Mouse (Mus musculus) ovary, postnatal 10 days (tissue): Measurements from ENCODE around the gene Rnf43.

ENCODE experiments used
- DNase-seq: peaks from one replicate; pipeline ENCODE4 v3.0.0; 2022; ENCODE audit warnings: low spot score

Rnf43 gene

DNA sequence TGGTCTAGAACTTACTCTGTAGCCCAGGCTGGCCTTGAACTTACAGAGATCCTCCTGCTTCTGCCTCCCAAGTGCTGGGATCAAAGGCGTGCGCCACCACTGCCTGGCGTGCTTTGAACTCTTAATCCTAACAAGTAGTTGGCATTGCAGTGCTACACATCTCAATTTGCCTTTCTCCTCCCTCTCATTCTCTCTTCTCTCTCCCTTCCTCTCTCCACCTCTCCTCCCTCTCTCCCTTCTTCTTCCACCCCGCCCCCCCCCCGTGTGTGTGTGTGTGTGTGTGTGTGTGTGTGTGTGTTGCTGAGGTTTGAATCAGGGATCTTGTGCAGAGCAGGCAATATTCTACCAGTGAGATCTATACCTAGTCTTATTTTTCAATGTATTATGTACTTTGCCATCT lies 84.8 kb downstream of the Rnf43 start:
- DNase-seq = no peak

DNA sequence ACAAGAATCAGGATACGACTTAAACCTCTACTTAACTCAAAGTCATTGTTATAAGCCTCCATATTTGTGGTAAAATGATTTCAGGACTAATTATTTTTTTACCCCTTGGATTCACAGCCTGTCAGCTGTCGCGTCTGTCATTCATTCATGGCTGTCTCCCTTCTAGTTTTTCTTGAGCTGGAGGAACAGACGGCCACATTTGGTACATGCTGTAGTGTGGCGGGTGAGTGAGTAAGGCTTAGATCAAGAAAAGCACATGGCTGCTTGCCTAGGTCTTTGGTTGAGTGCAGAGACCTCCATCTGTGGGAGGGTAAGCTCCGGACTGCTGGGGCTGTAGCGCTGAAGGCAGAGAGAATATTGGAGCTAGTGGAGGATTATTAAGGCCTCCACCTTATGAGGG lies 85.2 kb downstream of the Rnf43 start:
- no peak for DNase-seq

DNA sequence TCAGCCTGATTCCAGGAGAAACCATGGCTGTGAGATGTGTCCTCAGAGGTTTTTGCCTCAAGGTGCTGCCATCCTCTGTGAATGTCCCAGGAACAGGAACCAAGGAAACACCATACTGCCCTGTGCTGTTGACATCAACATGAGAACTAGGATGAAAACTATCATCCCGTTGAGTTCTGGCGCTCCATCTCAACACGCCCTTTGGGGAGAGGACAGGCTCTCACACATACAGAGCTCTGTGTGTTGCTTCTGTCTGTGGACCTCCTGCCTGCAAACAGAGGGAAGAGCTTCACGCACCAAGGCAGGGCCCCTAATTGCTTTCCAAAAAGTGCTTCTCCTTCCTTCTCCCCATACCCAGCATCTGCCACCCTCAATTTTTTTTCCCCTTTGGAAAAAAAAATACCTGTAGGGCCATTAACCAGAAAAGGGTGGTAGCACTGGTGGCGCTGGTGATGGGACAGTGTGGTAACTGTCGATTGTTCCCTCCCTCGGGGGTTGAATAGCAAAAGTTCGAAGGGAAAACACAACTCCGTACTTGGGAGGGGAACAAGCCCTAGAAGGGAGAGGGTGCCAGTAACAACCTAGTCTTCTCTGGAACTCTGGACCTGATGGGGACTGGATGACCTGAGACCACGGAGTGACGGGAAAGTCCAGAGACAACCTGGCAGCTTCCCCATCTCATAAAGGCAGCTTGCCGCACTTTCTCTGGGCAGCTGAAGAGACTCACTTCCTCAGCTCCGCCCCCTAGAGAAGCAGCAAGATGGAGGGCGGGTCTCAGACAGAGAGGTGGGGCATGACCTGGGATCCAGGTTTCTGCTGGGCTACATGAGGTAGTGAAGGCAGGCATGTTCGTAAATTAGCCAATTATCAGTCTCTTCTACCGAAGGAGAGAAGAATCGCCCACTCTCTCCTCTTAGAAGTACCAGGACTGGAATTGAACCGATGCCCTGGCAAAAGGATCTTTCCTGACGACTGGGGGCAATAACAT lies 85.9 kb downstream of the Rnf43 start:
- DNase-seq = no peak

DNA sequence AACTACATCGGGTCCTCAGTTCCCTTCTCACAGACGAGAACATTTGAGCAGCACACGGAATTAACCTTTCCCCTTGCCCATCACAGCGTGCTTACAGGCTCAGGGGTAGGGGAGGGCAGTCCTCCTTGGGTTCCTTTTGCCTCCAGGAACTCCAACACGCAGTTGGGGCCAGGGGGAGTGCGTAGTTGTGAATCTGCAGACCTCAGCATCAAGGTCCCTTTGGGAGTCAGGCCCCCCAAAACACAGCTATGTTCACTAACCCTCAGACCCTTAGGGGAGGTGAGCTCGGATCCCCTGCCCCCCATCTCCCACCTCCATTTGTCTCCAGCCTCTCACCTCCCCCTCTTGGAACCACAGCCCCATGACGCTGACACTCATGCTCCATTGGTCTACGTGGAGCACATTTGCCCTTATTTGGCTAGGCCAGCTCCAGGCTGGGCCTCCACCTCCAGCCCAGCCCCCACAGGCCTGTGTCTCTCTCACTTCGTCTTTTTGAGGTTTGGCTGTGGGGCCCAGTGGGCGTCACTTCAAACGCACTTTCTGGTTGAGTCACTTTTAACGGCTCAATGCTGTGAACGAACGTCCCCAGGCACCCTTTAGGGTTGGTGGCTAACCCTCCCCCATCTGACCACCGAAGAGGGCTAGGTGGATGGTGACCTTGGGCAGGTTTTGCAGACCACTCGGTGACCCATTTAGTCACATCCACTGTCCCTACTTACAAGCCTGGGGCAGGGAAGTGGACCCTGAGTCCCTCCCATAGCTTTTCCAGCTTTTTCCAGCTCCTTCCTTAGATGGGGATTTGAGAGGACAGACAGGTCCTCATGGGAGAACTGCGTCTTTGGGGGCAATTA lies 86.9 kb downstream of the Rnf43 start:
- no peak for DNase-seq

DNA sequence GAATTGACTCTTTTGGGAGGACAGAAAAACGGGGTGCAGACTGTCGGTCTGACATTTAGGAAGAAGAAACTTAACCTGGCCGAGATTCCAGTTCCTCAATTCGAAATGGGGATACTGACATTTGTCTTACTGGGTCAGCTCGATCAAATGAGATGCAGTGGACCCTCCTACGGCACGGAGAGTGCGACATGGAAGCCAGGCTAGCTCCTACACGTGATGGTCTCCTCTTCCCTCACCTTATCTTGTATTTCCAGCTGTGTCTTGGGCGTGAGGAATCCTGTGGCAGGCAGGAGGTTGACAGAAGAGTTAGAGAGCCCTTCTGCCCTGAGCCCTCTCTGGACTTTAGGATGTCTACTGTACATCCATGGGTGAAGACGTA lies 87.5 kb downstream of the Rnf43 start:
- no peak for DNase-seq

DNA sequence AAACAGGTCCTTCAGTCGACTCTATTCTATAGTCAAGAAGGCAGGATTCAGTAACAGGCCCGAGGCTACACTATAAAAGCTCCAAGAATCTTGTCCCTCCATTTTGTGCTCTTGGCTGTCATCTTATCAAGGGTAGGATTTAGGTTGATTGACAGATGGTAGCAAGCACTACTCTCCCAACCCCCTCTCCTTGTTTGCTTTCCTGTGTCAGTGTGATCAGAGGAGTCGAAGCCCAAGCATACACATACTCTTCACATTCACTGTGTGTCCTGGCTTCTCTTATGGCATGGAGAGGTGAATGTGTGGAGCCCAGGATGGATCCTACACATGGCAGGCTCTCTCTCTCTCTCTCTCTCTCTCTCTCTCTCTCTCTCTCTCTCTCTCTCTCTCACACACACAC lies 88.0 kb downstream of the Rnf43 start:
- no peak for DNase-seq

DNA sequence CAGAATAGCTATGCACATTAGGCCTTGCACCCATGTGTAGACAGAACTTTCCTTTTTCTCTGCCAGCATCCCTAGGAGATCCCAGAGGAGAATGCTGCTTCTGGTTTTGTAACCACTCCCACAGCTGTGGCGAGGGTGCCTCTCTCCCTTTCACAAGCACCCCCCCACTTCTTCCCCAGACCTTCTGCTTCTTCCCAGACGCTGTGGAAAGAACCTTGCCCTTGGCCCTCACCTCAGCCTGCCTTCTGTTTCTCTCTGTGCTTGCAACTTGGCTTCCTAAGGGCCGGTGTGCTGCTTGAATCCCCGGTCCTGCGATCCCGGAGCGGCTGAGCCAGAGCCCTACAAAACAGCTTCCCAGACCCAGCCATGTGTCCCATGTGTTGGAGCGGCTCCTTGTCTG lies 88.5 kb downstream of the Rnf43 start:
- DNase-seq = no peak

DNA sequence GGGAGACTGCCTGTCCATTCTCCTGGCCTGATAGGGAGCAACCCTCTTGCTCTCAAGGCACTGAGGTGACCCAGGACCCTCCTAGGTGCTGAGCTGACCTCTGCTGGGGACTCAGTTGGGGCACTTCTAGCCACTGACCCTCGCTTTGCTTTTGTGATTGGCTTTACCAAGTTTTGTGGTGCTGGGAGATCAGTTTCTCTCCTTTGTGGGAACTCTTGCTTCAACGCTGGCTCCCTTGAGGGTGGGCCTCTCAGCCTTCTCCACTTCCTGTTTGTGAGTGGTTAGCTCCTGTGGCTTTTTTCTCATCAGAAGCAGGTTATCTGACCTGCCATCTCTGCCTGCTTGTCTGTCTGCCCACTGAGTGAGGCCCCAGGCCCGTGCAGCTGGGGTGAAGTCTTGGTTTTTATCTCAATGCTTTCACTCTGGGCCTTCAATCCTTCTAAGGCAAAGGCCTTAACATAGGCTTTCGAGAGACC lies 89.0 kb downstream of the Rnf43 start:
- DNase-seq = no peak

DNA sequence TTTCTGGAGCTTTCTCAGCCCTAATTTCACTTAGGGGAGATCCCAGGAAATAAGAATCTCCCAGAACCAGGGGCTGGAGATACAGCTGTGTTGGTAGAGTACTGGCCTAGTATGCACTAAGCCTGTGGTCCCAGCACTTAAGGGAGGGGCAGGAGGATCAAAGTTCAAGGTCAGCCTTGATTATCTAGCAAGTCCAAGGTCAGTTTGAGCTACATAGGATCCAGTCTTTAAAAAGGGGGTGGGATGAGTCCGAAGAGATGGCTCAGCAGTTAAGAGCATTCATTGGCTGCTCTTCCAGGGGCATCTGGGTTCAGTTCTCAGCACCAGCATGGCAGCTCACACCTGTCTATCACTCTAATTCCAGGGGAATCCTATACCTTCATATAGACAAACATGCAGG lies 89.8 kb downstream of the Rnf43 start:
- no peak for DNase-seq

DNA sequence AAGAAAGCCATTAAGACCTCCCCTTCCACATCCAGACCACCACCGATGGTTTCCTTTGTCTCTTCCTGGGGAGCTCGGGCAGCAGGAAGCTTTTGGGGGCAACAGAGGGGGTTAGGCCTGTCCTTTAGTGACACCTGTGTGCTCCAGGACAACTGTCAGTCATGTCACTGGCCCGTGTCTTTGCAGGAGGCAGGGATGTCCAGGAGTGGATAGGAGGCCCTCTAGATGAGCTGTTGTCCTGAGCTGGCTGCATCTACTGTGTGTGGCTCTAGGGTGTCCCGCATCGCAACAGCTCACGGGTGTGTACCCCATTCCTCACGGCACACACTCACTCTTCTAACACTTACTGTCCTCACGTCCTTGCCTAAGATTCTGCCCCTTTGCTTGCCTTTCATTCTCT lies 90.7 kb downstream of the Rnf43 start:
- DNase-seq = no peak

DNA sequence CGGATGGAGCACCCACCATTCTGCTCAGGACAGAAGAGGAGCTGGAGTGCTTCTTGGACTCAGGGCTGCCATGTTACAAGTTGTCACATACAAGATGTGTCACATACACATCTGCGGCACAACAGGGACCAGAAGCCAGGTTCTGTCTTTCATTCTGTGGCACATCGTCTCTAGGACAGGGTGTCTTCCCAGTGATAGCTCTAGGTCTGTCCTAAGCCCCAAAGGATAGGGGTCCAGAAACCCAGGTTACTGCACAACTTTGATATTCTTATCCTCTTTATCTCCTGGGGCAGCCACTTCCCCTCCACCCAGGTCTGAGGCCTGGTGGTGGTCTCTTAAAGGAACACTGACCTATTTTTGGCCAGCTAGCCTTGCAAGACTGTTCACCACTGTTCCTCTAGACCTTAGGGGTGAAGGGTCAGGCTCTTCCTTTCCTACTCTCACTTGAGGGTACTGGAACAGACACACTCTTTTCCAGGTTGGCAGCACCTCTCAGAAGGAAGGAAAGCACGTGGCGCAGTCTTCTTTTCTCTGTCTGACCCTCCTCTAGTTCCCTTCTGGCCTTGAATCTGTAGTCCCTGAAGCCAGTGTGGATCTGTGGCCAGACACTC lies 91.5 kb downstream of the Rnf43 start:
- no peak for DNase-seq

DNA sequence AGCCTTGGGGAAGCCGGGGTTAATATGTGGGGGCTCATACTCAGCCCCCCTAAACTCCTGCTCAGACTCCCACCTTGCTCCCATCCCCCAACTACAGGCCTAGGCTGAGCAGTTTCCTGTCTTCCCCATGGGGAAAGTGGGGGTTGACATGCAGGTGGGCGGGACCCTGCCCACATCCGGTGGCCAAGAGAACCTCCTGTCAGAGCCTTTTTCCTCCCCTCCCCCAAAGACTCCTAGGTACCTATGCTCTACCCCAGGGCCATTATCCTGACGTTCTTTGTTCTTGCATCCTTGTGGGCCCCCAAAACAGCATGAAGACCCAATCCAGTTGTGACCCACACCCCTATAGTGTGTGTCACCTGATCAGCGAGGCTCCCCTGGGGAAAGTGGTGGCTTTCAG lies 92.1 kb downstream of the Rnf43 start:
- DNase-seq = no peak

DNA sequence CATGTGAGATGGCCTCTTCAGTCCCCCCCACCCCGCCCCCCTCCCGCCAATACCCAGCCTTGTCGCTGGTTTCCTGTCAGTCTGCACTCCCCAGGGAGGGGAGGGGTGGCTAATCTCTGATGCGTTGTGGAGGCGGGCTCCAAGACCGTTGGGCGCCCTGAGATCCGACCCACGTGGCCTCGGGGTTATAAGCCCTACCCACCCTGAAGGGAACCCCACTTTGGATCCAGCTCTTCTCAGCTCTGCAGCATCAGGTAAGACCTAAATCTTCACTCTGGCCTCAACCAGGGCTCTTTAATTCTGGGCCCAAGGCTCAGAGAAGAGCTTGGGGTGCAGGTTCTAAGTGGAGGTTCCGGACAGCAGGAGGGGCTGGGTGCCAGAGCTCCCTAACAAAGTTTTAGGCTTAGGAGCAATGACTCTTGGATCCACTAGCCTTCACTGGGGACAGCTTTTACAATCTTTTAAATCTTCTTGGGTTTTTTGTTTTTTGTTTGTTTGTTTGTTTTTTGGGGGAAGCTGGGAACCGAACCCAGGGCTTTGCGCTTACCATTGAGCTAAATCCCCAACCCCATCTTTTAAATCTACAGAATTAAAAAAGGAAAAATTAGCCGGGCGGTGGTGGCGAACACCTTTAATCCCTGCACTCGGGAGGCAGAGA lies 93.0 kb downstream of the Rnf43 start:
- DNase-seq = no peak

DNA sequence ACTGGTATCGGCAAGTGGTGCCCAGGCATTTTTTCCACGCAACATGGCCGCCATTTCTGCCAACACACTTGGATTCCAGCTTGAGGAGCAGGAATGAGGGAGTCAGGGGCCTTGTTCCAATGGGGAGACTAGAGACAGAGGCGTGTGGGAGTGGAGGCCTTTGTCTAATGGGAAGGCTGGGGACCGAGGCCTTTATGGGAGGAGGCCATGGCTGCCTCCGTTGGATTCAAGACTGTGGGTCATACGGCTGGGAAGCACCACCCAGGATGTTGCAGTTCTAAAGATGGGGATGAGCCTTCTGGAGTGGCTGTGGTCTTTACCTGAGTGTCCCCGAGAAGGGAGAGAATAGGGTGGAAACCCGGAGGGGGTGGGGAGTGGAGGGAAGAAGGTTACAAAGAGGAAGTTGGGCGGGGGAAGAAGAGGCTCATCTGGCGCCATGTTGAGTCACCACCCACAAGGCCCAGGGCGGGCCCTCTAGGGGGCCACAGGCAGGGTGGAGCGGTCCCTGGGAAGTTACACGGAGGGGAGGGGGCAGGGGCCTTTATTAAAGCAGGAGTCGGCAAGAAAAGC lies 93.8 kb downstream of the Rnf43 start:
- no peak for DNase-seq

DNA sequence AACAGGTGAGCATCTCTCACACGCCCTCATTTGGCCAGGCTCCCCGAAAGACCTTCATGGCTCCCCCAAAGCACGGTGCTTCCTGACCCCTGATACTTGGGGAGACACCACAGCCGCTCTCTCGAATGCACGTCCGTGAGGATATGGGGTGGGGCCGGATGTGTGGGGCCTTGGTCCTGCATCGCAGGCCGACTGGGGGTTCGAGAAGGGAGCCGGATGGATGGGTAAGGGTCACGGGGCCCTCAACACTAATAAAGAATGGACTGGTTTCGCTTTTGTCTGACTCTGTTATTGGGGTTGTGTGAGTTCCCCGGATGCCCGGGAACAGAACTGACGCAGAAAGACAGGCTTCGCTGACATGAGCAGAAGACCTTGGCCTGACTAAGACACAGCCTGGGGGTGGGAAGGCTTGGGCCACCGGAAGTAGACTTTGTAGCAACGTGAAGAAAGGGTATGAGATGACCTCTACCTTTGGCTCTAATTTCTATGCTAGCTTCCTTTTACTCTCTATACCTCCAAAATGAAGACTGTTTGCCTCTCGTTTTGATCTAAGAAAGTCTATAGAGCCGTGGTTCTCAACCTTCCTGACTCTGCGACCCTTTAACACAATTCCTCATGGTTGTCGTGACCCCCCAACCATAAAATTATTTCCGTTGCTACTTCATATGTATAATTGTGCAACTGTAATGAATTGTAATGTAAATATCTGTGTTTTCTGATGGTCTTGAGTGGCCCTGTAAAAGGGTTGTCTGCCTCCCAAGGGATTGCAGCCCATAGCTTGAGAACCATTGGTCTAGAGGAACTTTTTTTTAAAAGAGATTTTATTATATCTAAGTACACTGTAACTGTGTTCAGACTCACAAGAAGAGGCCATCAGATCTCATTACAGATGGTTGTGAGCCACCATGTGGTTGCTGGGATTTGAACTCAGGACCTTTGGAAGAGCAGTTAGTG lies 94.8 kb downstream of the Rnf43 start:
- no peak for DNase-seq

DNA sequence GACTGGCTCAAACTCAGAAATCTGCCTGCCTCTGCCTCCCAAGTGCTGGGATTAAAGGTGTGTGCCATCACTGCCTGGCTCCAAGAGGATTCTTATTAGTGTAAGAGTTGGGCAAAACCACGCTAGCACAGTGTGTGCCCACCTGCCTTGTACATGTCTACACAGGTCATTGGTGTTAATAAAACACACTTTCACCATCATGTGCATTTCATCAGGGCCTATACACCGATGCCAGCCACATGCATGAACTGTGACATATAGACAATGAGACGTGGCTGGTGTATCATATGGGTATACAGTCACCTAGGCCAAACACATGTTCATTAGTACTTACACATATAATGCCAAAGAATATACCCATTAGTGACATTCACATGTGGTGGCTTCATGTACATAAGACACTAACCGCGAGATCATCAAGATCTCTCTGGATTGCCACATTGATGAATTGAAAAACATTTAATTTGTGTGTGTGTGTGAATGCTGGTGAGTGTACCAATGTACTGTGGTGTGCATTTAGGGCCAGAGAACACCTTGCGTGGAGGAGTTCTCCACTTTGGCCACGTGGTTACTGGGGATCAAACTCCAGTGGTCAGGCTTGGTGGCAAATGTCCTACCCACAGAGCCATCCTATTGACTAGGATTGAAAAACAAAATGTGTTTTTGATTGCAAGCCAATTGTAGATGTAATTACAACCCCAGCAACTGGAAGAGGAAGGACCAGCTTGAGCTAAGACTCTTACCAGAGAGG lies 95.8 kb downstream of the Rnf43 start:
- DNase-seq = no peak

DNA sequence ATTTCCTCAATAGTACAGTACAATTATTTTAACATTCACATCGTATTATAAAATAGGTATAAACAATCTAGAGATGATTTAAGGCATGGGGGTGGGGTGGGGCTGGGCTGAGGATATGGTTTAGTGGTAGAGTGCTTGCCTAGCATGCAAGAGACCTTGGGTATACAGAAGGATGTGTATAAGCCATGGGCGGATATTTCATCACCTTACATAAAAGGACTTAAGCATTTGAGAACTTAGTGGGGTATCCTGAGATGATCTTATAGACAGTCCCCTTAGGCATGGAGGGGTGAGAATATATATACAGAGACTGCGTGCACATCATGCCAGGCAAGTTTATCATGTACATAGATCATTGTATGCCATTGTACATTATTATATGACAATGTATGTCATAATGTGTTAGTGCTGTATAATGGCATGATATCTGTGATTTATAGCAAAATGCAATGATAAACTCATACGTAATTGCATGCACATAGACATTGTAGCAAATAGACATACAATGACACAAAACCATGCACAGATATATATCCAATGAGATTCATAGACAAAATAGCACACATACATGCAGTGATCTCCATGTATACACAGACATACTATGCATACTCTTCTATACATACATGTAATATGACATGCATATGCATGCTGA lies 96.6 kb downstream of the Rnf43 start:
- DNase-seq = no peak

DNA sequence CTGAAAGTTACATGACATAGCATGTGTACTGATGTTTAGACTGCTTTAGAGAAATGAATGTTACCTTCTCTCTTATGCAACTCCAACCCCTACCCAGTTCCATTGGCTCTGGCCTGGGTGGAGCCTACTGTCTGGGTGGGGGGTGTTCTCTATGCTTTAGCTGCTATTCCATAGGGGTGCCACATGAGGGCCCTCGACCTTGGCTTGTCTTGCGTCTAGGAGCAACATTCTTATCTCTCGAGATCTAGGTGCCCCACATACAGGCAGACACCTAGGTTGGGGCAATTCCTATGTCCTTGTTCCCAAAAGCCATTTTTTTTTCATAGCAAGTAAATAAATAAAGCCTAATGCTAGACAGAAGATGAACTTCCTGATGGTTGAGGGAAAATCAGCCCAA lies 97.1 kb downstream of the Rnf43 start:
- no peak for DNase-seq
